Mouse (Mus musculus) neutrophil, adult 83 days (primary cell): ENCODE measurements around the gene Pcnx2. TPM values are rescaled to one million over a fixed set of nuclear protein-coding genes. Genes with fewer than 3 reads are reported as not detected.

ENCODE experiments used
- total RNA-seq, 2 experiments: library from RNA; stranded (reverse); gene quantifications; one replicate each; pipeline ENCODE4 v1.2.4; 2023

Gene Pcnx2
- under 1 TPM in 1 of 2 experiments, not detected in 1; 0.18 TPM for total RNA-seq

DNA sequence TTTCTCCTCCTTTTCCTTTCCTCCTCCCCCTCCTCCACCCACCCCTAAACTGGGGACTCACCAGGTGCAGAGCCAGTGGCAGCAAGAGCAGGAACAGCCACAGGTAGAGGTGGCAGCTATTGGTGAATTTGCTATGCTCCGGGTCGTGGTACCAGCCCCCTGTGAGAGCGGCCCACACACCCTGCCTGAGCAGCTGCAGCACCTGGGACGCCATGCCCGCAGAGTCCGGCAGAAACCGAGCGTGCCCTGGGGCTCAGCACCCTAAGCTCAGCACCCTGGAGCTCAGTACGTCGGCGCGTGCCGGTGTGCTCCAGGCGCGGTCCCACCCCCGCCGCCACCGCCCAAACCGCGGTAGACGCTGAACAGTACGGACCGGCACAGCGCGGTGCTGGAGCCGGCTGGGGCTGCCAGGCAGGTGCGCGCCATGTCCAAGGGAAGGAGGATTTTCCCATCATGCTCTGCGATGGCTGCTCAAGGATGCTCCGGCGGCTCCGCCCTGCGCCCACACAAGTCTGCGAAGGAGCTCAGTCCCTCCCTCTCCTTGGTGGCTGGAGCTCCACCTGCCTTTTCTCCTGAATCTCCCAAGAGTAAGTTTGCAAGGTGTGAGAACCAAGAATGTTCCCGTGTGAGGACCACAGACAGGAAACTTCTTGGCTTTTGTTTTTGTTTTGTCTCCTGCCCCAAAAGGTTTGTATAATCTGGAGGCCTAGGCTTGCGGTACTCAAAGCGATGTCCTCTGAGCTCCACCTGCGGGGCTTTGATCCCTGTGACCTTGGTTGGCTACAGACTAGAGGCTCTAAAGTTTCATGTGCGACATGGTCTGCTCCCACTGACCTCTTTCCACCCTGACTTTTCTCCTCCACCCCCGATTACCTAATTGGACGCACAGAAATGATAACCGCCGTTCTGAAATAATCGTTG, at the start of gene Pcnx2:
TSS of gene Pcnx2 (minus strand) at position 450 of the 921 bp plus-strand sequence.

DNA sequence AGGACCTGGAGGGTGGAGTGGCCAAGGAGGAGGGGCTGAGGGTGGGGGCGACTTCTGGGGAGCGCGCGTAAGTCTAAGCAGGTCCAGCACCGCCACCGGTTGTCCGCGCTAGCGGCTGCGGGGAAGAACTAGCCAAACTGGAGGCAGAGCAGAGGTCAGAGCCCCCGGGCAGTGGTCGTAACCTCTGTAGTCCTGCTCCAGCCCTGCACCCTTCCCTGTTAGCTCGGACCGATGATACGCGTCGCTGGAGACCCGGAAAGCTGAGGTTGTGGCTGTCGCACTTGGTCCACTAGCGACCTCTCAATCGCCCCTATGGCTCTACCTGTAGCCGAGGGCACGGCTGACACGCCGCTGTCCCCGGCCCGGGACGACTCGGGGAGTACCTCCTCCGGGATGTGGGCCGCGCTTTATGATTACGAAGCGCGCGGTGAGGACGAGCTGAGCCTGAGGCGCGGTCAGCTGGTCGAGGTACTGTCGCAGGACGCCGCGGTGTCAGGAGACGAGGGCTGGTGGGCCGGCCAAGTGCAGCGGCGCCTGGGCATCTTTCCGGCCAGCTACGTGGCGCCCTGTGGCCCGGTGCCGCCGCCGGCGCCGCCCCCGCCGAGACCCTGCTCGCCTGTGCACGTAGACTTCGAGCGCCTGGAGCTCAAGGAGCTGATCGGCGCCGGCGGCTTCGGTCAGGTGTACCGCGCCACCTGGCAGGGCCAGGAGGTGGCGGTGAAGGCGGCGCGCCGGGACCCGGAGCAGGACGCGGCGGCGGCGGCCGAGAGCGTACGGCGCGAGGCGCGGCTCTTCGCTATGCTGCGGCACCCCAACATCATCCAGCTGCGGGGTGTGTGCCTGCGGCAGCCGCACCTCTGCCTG, 12.5 kb upstream of the Pcnx2 start, which contains the start of gene Map3k21:
TSS of gene Map3k21 (plus strand) at position 86 of the 864 bp plus-strand sequence.

DNA sequence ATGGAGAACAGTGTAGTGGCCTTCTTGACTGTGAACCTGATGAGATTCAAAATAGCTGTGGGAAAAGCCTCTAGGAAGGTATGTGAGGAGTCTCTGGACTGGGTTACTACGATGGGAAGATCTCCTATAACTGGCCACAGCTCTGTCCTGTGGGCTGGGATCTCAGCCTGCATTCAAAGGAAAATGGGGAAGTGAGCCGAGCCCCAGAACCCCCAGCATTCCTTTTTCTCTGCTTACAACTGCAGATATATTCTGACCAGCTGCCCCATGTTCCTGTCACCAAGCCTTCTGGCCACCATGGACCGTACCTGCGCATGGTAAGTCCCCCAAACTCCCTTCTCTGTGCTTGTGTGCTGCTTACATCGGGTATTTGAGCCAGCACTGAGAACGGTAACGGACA, 168.4 kb downstream of the Pcnx2 start, which contains the start of gene Ntpcr:
TSS of gene Ntpcr (plus strand) at position 218 of the 400 bp plus-strand sequence.

Other genes with a start within 250 kb of the Pcnx2 start
- gene Map10, start 228.5 kb downstream of the Pcnx2 start, total RNA-seq, result 1 to 10 TPM; 1.1 to 1.3 TPM
- gene Ntpcr, start 168.4 kb downstream of the Pcnx2 start, total RNA-seq, result 10 to 100 TPM; 12.8 to 14.4 TPM
- not detected for gene Map3k21, start 12.1 kb upstream of the Pcnx2 start, total RNA-seq
- gene Kcnk1, start 96.9 kb upstream of the Pcnx2 start, total RNA-seq, result not detected